ENCODE assay signal across 6 mouse cellular contexts in the genomic region with DNA sequence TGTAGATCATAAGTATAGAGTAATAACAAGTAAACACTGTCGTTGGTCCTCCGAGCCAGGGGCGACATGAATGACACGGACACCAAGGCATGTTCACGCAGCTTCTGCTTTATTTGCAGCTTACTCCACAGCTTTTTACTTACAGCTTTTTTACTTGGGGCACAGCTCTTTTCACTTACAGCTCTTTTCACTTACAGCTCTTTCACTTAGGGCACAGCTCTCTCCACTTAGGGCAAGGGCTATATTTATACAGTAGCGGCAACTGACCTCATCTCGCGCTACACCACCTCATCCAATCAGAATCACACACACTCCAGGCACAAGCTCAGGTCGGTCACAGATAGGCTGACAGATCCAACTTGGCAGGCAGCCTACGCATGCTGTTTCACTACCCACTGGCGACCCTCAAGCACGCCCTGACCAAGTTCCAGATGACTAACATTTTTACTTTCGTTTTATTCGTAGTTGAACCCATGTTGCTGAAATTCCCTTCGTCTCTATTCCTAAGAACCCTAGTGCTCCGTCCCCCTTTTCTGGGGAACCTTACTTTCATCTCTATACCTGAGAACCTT.
A peak's percentile ranks its signal among the peaks of the same experiment; 100 is the strongest.
DNase-seq lines count a peak whose midpoint lies in the region; TF ChIP-seq lines count a peak whose summit lies in the region.
"Not testable (repeated sequence)": the region's sequence is repeated elsewhere in the genome, so short reads cannot be mapped to it uniquely, and the experiment has no call there.

No protein-coding gene starts in this region.

- not testable (repeated sequence) for H3K9ac ChIP-seq in liver, adult 2 months (ENCODE audit: low read depth, low read length)

- peak; percentile 24 for DNase-seq in CD4-positive, CD25-positive, alpha-beta regulatory T cell, adult 2 months (ENCODE audit: low read depth, low spot score)
- peak; percentile 76 for DNase-seq in MEL-GATA-1-ER (ENCODE audit: extremely low read depth, low read depth)
- DNase-seq in induced T-regulatory cell, adult 2 months (ENCODE audit: low read depth) = peak; percentile 15
- DNase-seq in liver, adult 2 months (ENCODE audit: extremely low read depth, low read depth, low spot score) = peak; percentile 19
- DNase-seq in splenic B cell, adult 2 months (ENCODE audit: low read depth, low spot score) = peak; percentile 1

- H3K36me3 ChIP-seq in liver, adult 2 months (ENCODE audit: control insufficient read depth, insufficient read depth, low read length); splenic B cell, adult 2 months (ENCODE audit: control insufficient read depth, insufficient read depth, low read length, poor library complexity, severe bottlenecking): not testable (repeated sequence)

- not testable (repeated sequence) for TF ChIP-seq POLR2A in bone marrow, adult 2 months (IDR thresholded peaks at IDR 0.05; ENCODE audit: borderline replicate concordance, control insufficient read depth, low read depth, low read length); liver, adult 2 months (IDR thresholded peaks at IDR 0.05; ENCODE audit: extremely low read depth, insufficient read depth, low read length)

- whole genome bisulfite sequencing in bone marrow, adult 2 months = 86% methylated on average over 16 of the region's 16 CpGs
- 89% methylated on average over 16 of the region's 16 CpGs for WGBS in liver, adult 2 months

- not testable (repeated sequence) for H3K79me2 ChIP-seq in liver, adult 2 months (ENCODE audit: control insufficient read depth, insufficient read depth, low read length)

- not testable (repeated sequence) for TF ChIP-seq CTCF in bone marrow, adult 2 months (IDR thresholded peaks at IDR 0.05; ENCODE audit: control insufficient read depth, insufficient read depth, low read length); liver, adult 2 months (IDR thresholded peaks at IDR 0.05; ENCODE audit: low read depth, low read length)

- peak overlapping the region; percentile 16 for H3K4me3 ChIP-seq in bone marrow, adult 2 months (replicated peaks; ENCODE audit: control insufficient read depth, low read depth, low read length)
- not testable (repeated sequence) for H3K4me3 ChIP-seq in liver, adult 2 months (ENCODE audit: insufficient read depth, low read depth, low read length)

- H3K4me1 ChIP-seq in bone marrow, adult 2 months (ENCODE audit: control insufficient read depth, insufficient read depth, low read length); liver, adult 2 months (ENCODE audit: control insufficient read depth, insufficient read depth, low read length): not testable (repeated sequence)

- not testable (repeated sequence) for H3K27me3 ChIP-seq in liver, adult 2 months (ENCODE audit: control insufficient read depth, insufficient read depth, low read length); splenic B cell, adult 2 months (ENCODE audit: control insufficient read depth, insufficient read depth, low read length, poor library complexity, severe bottlenecking)

- not testable (repeated sequence) for H3K27ac ChIP-seq in bone marrow, adult 2 months (ENCODE audit: control insufficient read depth, insufficient read depth, low read depth, low read length, poor library complexity); liver, adult 2 months (replicated peaks; ENCODE audit: insufficient read depth, low read depth, low read length)

Comparison
In these comparisons a context has a peak if more than half of its experiments do, and no peak if none do; other contexts are left out.
1. DNase-seq: peak in every context shown above with its lines; median percentile 76 in MEL-GATA-1-ER; 24 in CD4-positive, CD25-positive, alpha-beta regulatory T cell, adult 2 months; 19 in liver, adult 2 months; 15 in induced T-regulatory cell, adult 2 months; 1 in splenic B cell, adult 2 months.